Mouse (Mus musculus) midbrain, embryonic 16.5 days (tissue): ENCODE measurements at regions not wholly inside any gene's neighbourhood (a gene's known extent, or its start where the extent isn't known, plus 50 kb on each side); places are given as distances from the start of the nearest gene placed in this dataset.

Experiments
- ATAC-seq: fragments of 200-750 bp; cut with Nextera tagmentation; 2 replicates; pipeline ENCODE4 v1.8.0; 2017; ENCODE audit warnings: moderate TSS enrichment
- H3K27ac ChIP-seq: fragments of 300-500 bp; sonication (generic); 2 replicates; pipeline ENCODE4 v1.5.1; 2014; ENCODE audit warnings: mild to moderate bottlenecking, low read length, mixed read lengths
- H3K27me3 ChIP-seq: fragments of 300-500 bp; sonication (generic); 2 replicates; pipeline ENCODE4 v1.6.1; 2014; ENCODE audit warnings: low read depth, low read length, mixed read lengths; ENCODE audit not compliant: control insufficient read depth, insufficient read depth
- H3K36me3 ChIP-seq: fragments of 300-500 bp; sonication (generic); 2 replicates; pipeline ENCODE4 v1.6.1; 2014; ENCODE audit warnings: mild to moderate bottlenecking, low read length, moderate library complexity, mixed read lengths; ENCODE audit not compliant: control insufficient read depth, insufficient read depth
- H3K4me1 ChIP-seq: fragments of 300-500 bp; sonication (generic); 2 replicates; pipeline ENCODE4 v1.6.1; 2014; ENCODE audit warnings: mild to moderate bottlenecking, low read length, mixed read lengths; ENCODE audit not compliant: control insufficient read depth, insufficient read depth
- H3K4me2 ChIP-seq: fragments of 300-500 bp; sonication (generic); 2 replicates; pipeline ENCODE4 v1.6.1; 2014; ENCODE audit warnings: mild to moderate bottlenecking, low read length, mixed read lengths
- H3K4me3 ChIP-seq: fragments of 300-500 bp; sonication (generic); 2 replicates; pipeline ENCODE4 v1.5.1; 2014; ENCODE audit warnings: low read depth, mild to moderate bottlenecking, low read length, moderate library complexity, mixed read lengths
- H3K9ac ChIP-seq: fragments of 300-500 bp; sonication (generic); 2 replicates; pipeline ENCODE4 v1.6.1; 2014; ENCODE audit warnings: low read depth, low read length, mixed read lengths
- H3K9me3 ChIP-seq: fragments of 300-500 bp; sonication (generic); replicated peaks from 2 replicates; pipeline ENCODE4 v1.6.1; 2014; ENCODE audit warnings: mild to moderate bottlenecking, low read length, mixed read lengths; ENCODE audit not compliant: control insufficient read depth, poor library complexity, severe bottlenecking
- WGBS: fragments of 180-500 bp; shearing (Covaris S2); extraction: QIAGEN DNeasy Blood & Tissue Kit; methylation state at CpG from one replicate; pipeline ENCODE4 v1.1.7; 2014; 5-methylcytosine and 5-hydroxymethylcytosine counted together

- no peak overlapping the region for H3K4me2 ChIP-seq
- no peaks in the 10 kb centered on the region for H3K4me1 ChIP-seq
- no peak overlapping the region for H3K9ac ChIP-seq
- WGBS, result 94% methylated on average over 5 of the region's 5 CpGs
- H3K27me3 ChIP-seq, result no peaks in the 10 kb centered on the region
- no peaks in the 10 kb centered on the region for H3K9me3 ChIP-seq
- no peak overlapping the region for H3K4me3 ChIP-seq
- no peak overlapping the region for H3K27ac ChIP-seq
- no peak for ATAC-seq
- no peaks in the 10 kb centered on the region for H3K36me3 ChIP-seq
These were observed 1103.3 kb upstream of the Tenm3 start for GRCm38 (mm10) chr8:49946919-49947612.

GRCm38 (mm10) chr8:49932124-49932523 is 1088.4 kb upstream of the Tenm3 start:
- WGBS, result 93% methylated on average over 6 of the region's 6 CpGs
- no peak overlapping the region for H3K4me2 ChIP-seq
- no peaks in the 10 kb centered on the region for H3K9me3 ChIP-seq
- H3K36me3 ChIP-seq, result no peaks in the 10 kb centered on the region
- ATAC-seq, result no peak
- H3K27me3 ChIP-seq, result no peaks in the 10 kb centered on the region
- no peak overlapping the region for H3K27ac ChIP-seq
- no peaks in the 10 kb centered on the region for H3K4me1 ChIP-seq
- no peak overlapping the region for H3K4me3 ChIP-seq
- H3K9ac ChIP-seq, result no peak overlapping the region

GRCm38 (mm10) chr8:49926402-49927172 is 1082.8 kb upstream of the Tenm3 start:
- H3K27me3 ChIP-seq, result no peaks in the 10 kb centered on the region
- H3K4me2 ChIP-seq, result no peak overlapping the region
- no peak for ATAC-seq
- no peaks in the 10 kb centered on the region for H3K9me3 ChIP-seq
- no peak overlapping the region for H3K9ac ChIP-seq
- no peak overlapping the region for H3K27ac ChIP-seq
- H3K36me3 ChIP-seq, result no peaks in the 10 kb centered on the region
- H3K4me1 ChIP-seq, result no peaks in the 10 kb centered on the region
- no peak overlapping the region for H3K4me3 ChIP-seq
- 22% methylated on average over 9 of the region's 9 CpGs for WGBS

GRCm38 (mm10) chr8:49905099-49905498 is 1061.3 kb upstream of the Tenm3 start:
- Histone ChIP-seq H3K36me3 (no peaks in the 10 kb centered on the region), H3K9me3 (no peaks in the 10 kb centered on the region), H3K4me3 (no peak overlapping the region), H3K27me3 (no peaks in the 10 kb centered on the region), H3K9ac (no peak overlapping the region), H3K27ac (no peak overlapping the region), H3K4me2 (no peak overlapping the region), H3K4me1 (peaks cover 2% of the 10 kb centered on the region; the same call in 1 of the 2 replicates)
- ATAC-seq, result no peak

GRCm38 (mm10) chr8:49902032-49902431 is 1058.3 kb upstream of the Tenm3 start:
- H3K27me3 ChIP-seq, result no peaks in the 10 kb centered on the region
- 55% methylated on average over 6 of the region's 6 CpGs for WGBS
- no peak overlapping the region for H3K4me3 ChIP-seq
- no peaks in the 10 kb centered on the region for H3K9me3 ChIP-seq
- H3K4me1 ChIP-seq, result peaks cover 2% of the 10 kb centered on the region; the same call in 1 of the 2 replicates
- no peak overlapping the region for H3K4me2 ChIP-seq
- ATAC-seq, result no peak
- H3K9ac ChIP-seq, result no peak overlapping the region
- no peak overlapping the region for H3K27ac ChIP-seq
- no peaks in the 10 kb centered on the region for H3K36me3 ChIP-seq

- Histone ChIP-seq H3K36me3 (no peaks in the 10 kb centered on the region), H3K4me1 (peaks cover 2% of the 10 kb centered on the region; the same call in 1 of the 2 replicates), H3K27me3 (no peaks in the 10 kb centered on the region), H3K9ac (0 out of 2 replicates have a peak overlapping the region, but pooled peaks have one; percentile 16), H3K4me2 (0 out of 2 replicates have a peak overlapping the region, but pooled peaks have one; percentile 12), H3K9me3 (no peaks in the 10 kb centered on the region), H3K27ac (no peak overlapping the region), H3K4me3 (no peak overlapping the region)
- ATAC-seq, result no peak
- WGBS, result 8% methylated on average over 9 of the region's 9 CpGs
These were observed 1057.8 kb upstream of the Tenm3 start for GRCm38 (mm10) chr8:49901601-49902000.
